Mouse (Mus musculus) intestine, embryonic 14.5 days (tissue): Measurements from ENCODE around the gene Vmn1r21. TPM values are rescaled to one million over a fixed set of nuclear protein-coding genes. Genes with fewer than 3 reads are reported as not detected.

ENCODE experiments used
- ATAC-seq: fragments of 200-750 bp; cut with Nextera tagmentation; replicated peaks from 2 replicates; pipeline ENCODE4 v1.8.0; 2017; ENCODE audit warnings: low read depth, moderate number of reproducible peaks, moderate TSS enrichment, moderate library complexity; ENCODE audit not compliant: low FRiP score, low TSS enrichment
- DNase-seq: peaks from one replicate; pipeline ENCODE4 v3.0.0-alpha.2; 2018; ENCODE audit warnings: low spot score
- H3K27ac ChIP-seq: fragments of 300-500 bp; sonication (generic); 2 replicates; pipeline ENCODE4 v1.5.1; 2014; ENCODE audit warnings: low read depth, mild to moderate bottlenecking, control low read depth
- H3K27me3 ChIP-seq: fragments of 300-500 bp; sonication (generic); replicated peaks from 2 replicates; pipeline ENCODE4 v1.6.1; 2014; ENCODE audit warnings: low read length, control low read depth; ENCODE audit not compliant: control insufficient read depth, insufficient read depth
- H3K36me3 ChIP-seq: fragments of 300-500 bp; sonication (generic); 2 replicates; pipeline ENCODE4 v1.6.1; 2014; ENCODE audit warnings: low read length, control low read depth; ENCODE audit not compliant: control insufficient read depth, insufficient read depth
- H3K4me1 ChIP-seq: fragments of 300-500 bp; sonication (generic); replicated peaks from 2 replicates; pipeline ENCODE4 v1.6.1; 2014; ENCODE audit warnings: low read length, control low read depth, mixed read lengths; ENCODE audit not compliant: control insufficient read depth, insufficient read depth
- H3K4me2 ChIP-seq: fragments of 300-500 bp; sonication (generic); 2 replicates; pipeline ENCODE4 v1.6.1; 2014; ENCODE audit warnings: low read length
- H3K4me3 ChIP-seq: fragments of 300-500 bp; sonication (generic); 2 replicates; pipeline ENCODE4 v1.5.1; 2014; ENCODE audit warnings: low read depth, low read length, control low read depth, mixed read lengths
- H3K9ac ChIP-seq: fragments of 300-500 bp; sonication (generic); 2 replicates; pipeline ENCODE4 v1.6.1; 2014; ENCODE audit warnings: mild to moderate bottlenecking, low read length
- H3K9me3 ChIP-seq: fragments of 300-500 bp; sonication (generic); 2 replicates; pipeline ENCODE4 v1.6.1; 2016; ENCODE audit warnings: low read length, control low read depth; ENCODE audit not compliant: control insufficient read depth
- WGBS: fragments of 180-500 bp; shearing (Covaris S2); extraction: QIAGEN DNeasy Blood & Tissue Kit; methylation state at CpG from one replicate; pipeline ENCODE4 v1.1.7; 2014; 5-methylcytosine and 5-hydroxymethylcytosine counted together
- polyA plus RNA-seq: library from polyadenylated mRNA; unstranded; fragments of >200 nt; fragmentation: Nextera tagmentation; extraction: Ambion mirVana; gene quantifications from 2 replicates; pipeline ENCODE4 v1.2.1, GENCODE M21; 2014

The Vmn1r21 gene
- polyA plus RNA-seq, 1 experiment from 2014 or later: not detected

- peak overlapping the region; percentile 74 for H3K4me2 ChIP-seq
- 56% methylated on average over 5 of the region's 5 CpGs for WGBS
Measured at GRCm38 (mm10) chr6:57822648-57823410, 27.3 kb downstream of the Vmn1r21 start.

DNA sequence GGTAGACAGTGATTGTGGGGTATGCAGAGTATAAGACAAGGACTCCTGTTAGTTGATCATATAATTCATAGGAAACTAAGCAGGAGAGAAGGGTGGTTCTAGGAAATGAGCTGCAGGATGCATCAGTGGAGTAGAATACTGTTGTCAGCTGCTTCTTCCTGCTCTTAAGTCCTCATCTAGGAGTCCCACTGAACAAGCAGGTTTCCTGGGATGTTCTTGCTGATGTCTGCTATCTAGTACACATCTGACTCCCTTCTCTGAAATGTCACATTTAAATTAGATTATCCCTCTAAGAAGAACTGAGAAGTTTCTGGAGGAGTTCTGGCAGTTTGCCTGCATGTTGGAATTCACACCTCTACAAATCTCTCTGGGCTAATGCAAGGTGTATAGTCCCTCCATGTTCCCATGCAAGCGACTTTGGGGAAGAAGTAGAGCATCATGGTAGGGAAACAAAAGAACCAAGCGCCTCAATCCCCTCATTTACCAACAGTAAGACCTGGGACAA lies 35.7 kb downstream of the Vmn1r21 start:
- H3K9me3 ChIP-seq: peaks cover 3% of the 10 kb centered on the region; the same call in 1 of the 2 replicates
- no peak overlapping the region for H3K9ac ChIP-seq
- H3K4me3 ChIP-seq: no peak overlapping the region
- H3K27me3 ChIP-seq: no peaks in the 10 kb centered on the region
- no peaks in the 10 kb centered on the region for H3K36me3 ChIP-seq
- DNase-seq (no peak), ATAC-seq (no peak)
- WGBS: 87% methylated on average over 2 of the region's 2 CpGs
- H3K4me1 ChIP-seq: no peaks in the 10 kb centered on the region
- no peak overlapping the region for H3K27ac ChIP-seq
- H3K4me2 ChIP-seq: no peak overlapping the region

More at GRCm38 (mm10) chr6:57822648-57823410, 27.3 kb downstream of the Vmn1r21 start:
- DNase-seq: no peak
- Histone ChIP-seq H3K4me1 (no peaks in the 10 kb centered on the region; the same call in 1 of the 2 replicates), H3K4me3 (0 out of 2 replicates have a peak overlapping the region, but pooled peaks have one; percentile 10), H3K36me3 (no peaks in the 10 kb centered on the region), H3K27me3 (no peaks in the 10 kb centered on the region), H3K27ac (no peak overlapping the region), H3K9ac (no peak overlapping the region), H3K9me3 (no peaks in the 10 kb centered on the region)
- ATAC-seq: 0 out of 2 replicates have a peak, but pooled peaks have one; percentile 28

- DNase-seq: no peak
- H3K4me1 ChIP-seq: no peaks in the 10 kb centered on the region
- no peak overlapping the region for H3K9ac ChIP-seq
- no peaks in the 10 kb centered on the region for H3K36me3 ChIP-seq
- H3K27me3 ChIP-seq: no peaks in the 10 kb centered on the region
- WGBS: 69% methylated on average over 3 of the region's 3 CpGs
- no peak overlapping the region for H3K27ac ChIP-seq
- ATAC-seq: peak; percentile 89
- H3K4me2 ChIP-seq: no peak overlapping the region
- peaks cover 3% of the 10 kb centered on the region; the same call in 1 of the 2 replicates for H3K9me3 ChIP-seq
- no peak overlapping the region for H3K4me3 ChIP-seq
Measured at GRCm38 (mm10) chr6:57811748-57812730, 38.1 kb downstream of the Vmn1r21 start.

DNA sequence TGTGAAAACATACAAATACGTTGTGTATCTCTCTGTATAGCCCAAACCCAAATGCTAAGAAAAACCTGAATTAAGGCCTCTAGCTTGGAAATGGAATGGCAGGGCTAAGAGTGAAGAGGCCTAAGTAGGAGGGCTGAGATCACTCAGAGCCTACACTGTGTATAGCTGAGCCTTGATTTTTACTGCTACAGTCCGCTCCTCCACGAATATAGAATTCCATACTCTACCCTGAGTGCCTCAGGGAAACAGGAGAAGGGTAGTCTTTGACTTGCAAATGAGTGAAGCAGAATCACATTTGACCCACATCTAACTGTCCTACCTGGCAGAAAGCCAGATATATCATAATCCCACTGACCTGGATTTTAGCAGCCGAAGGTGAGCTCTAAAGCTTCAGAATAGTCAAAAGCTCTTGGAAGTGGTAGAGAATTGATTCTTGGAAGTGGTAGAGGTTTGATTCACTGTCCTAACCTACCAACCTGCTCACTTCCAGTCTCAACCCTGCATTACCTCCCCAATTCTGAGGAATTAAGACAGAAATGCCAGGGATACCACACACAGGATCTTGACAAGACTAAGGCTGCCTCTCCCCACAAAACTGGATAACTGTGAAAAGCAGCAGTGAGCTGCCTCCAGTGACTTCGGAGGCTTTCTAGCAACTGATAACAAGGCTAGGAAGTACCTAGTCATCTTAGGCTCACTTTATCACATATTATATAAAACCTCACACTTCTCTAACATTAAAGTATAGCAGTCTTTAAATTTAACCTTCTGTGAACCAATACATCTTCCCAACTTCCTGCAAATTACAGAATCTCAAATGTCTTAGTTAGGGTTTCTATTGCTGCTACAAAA lies 44.7 kb downstream of the Vmn1r21 start:
- DNase-seq (no peak), ATAC-seq (no peak)
- Histone ChIP-seq H3K4me2 (no peak overlapping the region), H3K27ac (no peak overlapping the region), H3K4me1 (no peaks in the 10 kb centered on the region), H3K4me3 (no peak overlapping the region), H3K9me3 (peaks cover 3% of the 10 kb centered on the region; the same call in 1 of the 2 replicates), H3K9ac (no peak overlapping the region), H3K36me3 (no peaks in the 10 kb centered on the region; the same call in 1 of the 2 replicates), H3K27me3 (no peaks in the 10 kb centered on the region)
- WGBS: 96% methylated on average over 5 of the region's 5 CpGs

DNA sequence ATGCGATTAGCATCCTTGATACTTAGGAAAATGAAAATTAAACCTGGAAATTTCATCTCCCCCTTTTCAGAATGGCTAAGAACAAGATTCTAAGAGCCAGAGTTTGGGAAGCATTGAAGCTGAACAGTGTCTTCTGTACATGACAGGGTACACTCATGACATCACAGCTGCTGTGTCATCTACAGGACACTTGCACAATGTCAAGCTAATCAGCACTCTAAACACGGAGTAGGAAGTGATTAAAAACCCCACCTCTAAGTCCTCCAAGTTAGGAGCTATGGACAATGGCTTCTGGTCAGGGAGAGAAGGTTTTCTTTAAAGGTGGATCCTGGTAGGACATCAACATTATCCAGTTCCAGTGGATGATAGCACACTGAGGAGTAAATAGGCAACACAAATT lies 47.0 kb downstream of the Vmn1r21 start:
- DNase-seq (no peak), ATAC-seq (no peak)
- no peaks in the 10 kb centered on the region; the same call in 1 of the 2 replicates for H3K36me3 ChIP-seq
- no peaks in the 10 kb centered on the region for H3K27me3 ChIP-seq
- no peaks in the 10 kb centered on the region for H3K4me1 ChIP-seq
- no peaks in the 10 kb centered on the region for H3K9me3 ChIP-seq
- WGBS: 83% methylated on average over 2 of the region's 2 CpGs
- H3K27ac ChIP-seq: no peak overlapping the region
- H3K4me2 ChIP-seq: no peak overlapping the region
- H3K4me3 ChIP-seq: no peak overlapping the region
- H3K9ac ChIP-seq: no peak overlapping the region

GRCm38 (mm10) chr6:57798986-57799385 lies 51.2 kb downstream of the Vmn1r21 start:
- Histone ChIP-seq H3K9me3 (no peaks in the 10 kb centered on the region), H3K27ac (no peak overlapping the region), H3K4me2 (no peak overlapping the region), H3K4me1 (no peaks in the 10 kb centered on the region), H3K36me3 (no peaks in the 10 kb centered on the region), H3K27me3 (no peaks in the 10 kb centered on the region), H3K4me3 (no peak overlapping the region), H3K9ac (no peak overlapping the region)
- DNase-seq: no peak
- no peak for ATAC-seq
- 80% methylated on average over 1 of the region's 1 CpGs for WGBS

- Histone ChIP-seq H3K27ac (no peak overlapping the region), H3K27me3 (no peaks in the 10 kb centered on the region), H3K9me3 (no peaks in the 10 kb centered on the region), H3K4me2 (no peak overlapping the region), H3K9ac (no peak overlapping the region), H3K4me1 (no peaks in the 10 kb centered on the region), H3K36me3 (no peaks in the 10 kb centered on the region), H3K4me3 (no peak overlapping the region)
- ATAC-seq (no peak), DNase-seq (no peak)
- 94% methylated on average over 3 of the region's 3 CpGs for WGBS
Measured at GRCm38 (mm10) chr6:57796853-57797423, 53.2 kb downstream of the Vmn1r21 start.
